In the genomic region with DNA sequence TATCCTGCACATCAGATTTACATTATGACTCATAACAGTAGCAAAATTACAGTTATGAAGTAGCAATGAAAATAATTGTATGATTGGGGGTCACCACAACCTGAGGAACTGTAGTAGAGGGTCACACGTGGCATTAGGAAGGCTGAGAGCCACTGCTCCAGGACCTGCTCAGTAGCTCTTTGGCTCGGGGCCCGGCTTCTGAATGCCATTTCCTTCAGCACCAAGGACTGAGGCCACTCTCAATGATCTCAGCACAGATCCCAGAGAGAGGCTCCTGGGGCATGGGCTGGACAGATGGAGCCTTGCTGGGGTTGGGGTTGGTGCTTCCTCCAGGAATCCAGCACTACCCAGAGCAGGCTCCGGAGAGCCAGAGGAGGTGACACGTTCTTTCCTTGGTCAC, we compare ENCODE assay signal across 14 mouse cellular contexts. TPM values are rescaled to one million over a fixed set of nuclear protein-coding genes. Genes with fewer than 3 reads are reported as not detected.
DNase-seq lines count a peak whose midpoint lies in the region; ATAC-seq and TF ChIP-seq lines count a peak whose summit lies in the region.
"Had no signal": no experiment of that assay in that cellular context is flagged by ENCODE, and none has a peak within 500 bp of the region (broad histone marks: within the 10 kb centered on the region; RNA-seq: fewer than 3 reads in every experiment).

No protein-coding gene starts in this region.

- H3K27me3 ChIP-seq in kidney, adult 2 months (replicated peaks; ENCODE audit: control insufficient read depth, insufficient read depth, low read length), result no peaks in the 10 kb centered on the region
- H3K27me3 ChIP-seq in midbrain, embryonic 11.5 days (ENCODE audit: control insufficient read depth, insufficient read depth, low read length), result peaks cover 9% of the 10 kb centered on the region
- peaks cover 10% of the 10 kb centered on the region; the same call in 1 of the 2 replicates for H3K27me3 ChIP-seq in midbrain, embryonic 14.5 days (ENCODE audit: control insufficient read depth, insufficient read depth, low read length)

- peak; percentile 79 for DNase-seq in kidney, adult 2 months
- no peak for DNase-seq in kidney, adult 11 months
- DNase-seq in midbrain, embryonic 11.5 days (ENCODE audit: low spot score, missing footprints), result peak; percentile 59
- no peak for DNase-seq in midbrain, embryonic 14.5 days
- peak; percentile 83 for DNase-seq in adrenal gland, adult 2 months
- peak; percentile 78 to 87 for DNase-seq in kidney, postnatal 36 days
- DNase-seq in ovary, postnatal 36 days (ENCODE audit: low spot score), result no peak
- DNase-seq: layer of hippocampus, adult 9-11 months; lung, adult 2 months had no signal

- no peaks in the 10 kb centered on the region for H3K9me3 ChIP-seq in midbrain, embryonic 11.5 days (ENCODE audit: control insufficient read depth, low read length)
- no peaks in the 10 kb centered on the region for H3K9me3 ChIP-seq in midbrain, embryonic 14.5 days (ENCODE audit: control insufficient read depth, low read length)
- H3K9me3 ChIP-seq: forebrain, embryonic 10.5 days; hindbrain, embryonic 10.5 days; limb, embryonic 15.5 days; neural tube, embryonic 13.5 days had no signal

- H3K27ac ChIP-seq in kidney, adult 2 months (ENCODE audit: insufficient read depth, low read depth, low read length), result peak overlapping the region; percentile 62
- H3K27ac ChIP-seq in midbrain, embryonic 11.5 days (ENCODE audit: low read depth, low read length), result no peak overlapping the region
- no peak overlapping the region for H3K27ac ChIP-seq in midbrain, embryonic 14.5 days (replicated peaks; ENCODE audit: low read depth, low read length)
- H3K27ac ChIP-seq: forebrain, embryonic 10.5 days; hindbrain, embryonic 10.5 days; limb, embryonic 15.5 days; neural tube, embryonic 13.5 days had no signal

- 56% methylated on average over 5 of the region's 5 CpGs for WGBS in kidney, adult 2 months
- 90% methylated on average over 5 of the region's 5 CpGs for WGBS in midbrain, embryonic 11.5 days
- WGBS in midbrain, embryonic 14.5 days, result 87% methylated on average over 5 of the region's 5 CpGs

- TF ChIP-seq CTCF in kidney, adult 2 months (conservative IDR thresholded peaks at IDR 0.05; ENCODE audit: insufficient read depth, insufficient read length, low read depth, low read length), result no peak

- H3K4me3 ChIP-seq in kidney, adult 2 months (ENCODE audit: insufficient read depth, low read depth, low read length), result peak overlapping the region; percentile 64
- H3K4me3 ChIP-seq in midbrain, embryonic 11.5 days (ENCODE audit: low read depth, low read length), result no peak overlapping the region
- no peak overlapping the region for H3K4me3 ChIP-seq in midbrain, embryonic 14.5 days (replicated peaks; ENCODE audit: low read depth, low read length)
- H3K4me3 ChIP-seq: limb, embryonic 15.5 days; neural tube, embryonic 13.5 days had no signal

- no peak for ATAC-seq in midbrain, embryonic 11.5 days (ENCODE audit: low FRiP score)
- no peak for ATAC-seq in midbrain, embryonic 14.5 days (ENCODE audit: low FRiP score, low TSS enrichment)
- ATAC-seq: inflammation-experienced regulatory T-cells, adult 6 months had no signal

- no peak for TF ChIP-seq POLR2A in kidney, adult 2 months (IDR thresholded peaks at IDR 0.05; ENCODE audit: low read depth, low read length)

- no peaks in the 10 kb centered on the region for H3K36me3 ChIP-seq in kidney, adult 2 months (ENCODE audit: control insufficient read depth, insufficient read depth, low read length)
- no peaks in the 10 kb centered on the region for H3K36me3 ChIP-seq in midbrain, embryonic 11.5 days (ENCODE audit: control insufficient read depth, insufficient read depth, low read length)
- no peaks in the 10 kb centered on the region for H3K36me3 ChIP-seq in midbrain, embryonic 14.5 days (ENCODE audit: control insufficient read depth, insufficient read depth, low read length)
- H3K36me3 ChIP-seq: hindbrain, embryonic 10.5 days; limb, embryonic 15.5 days; neural tube, embryonic 13.5 days had no signal

- peaks cover 38% of the 10 kb centered on the region for H3K4me1 ChIP-seq in kidney, adult 2 months (ENCODE audit: control insufficient read depth, insufficient read depth, low read length)
- peaks cover 7% of the 10 kb centered on the region for H3K4me1 ChIP-seq in midbrain, embryonic 11.5 days (ENCODE audit: control insufficient read depth, insufficient read depth, low read length)
- peaks cover 12% of the 10 kb centered on the region for H3K4me1 ChIP-seq in midbrain, embryonic 14.5 days (ENCODE audit: control insufficient read depth, insufficient read depth, low read length)

- H3K4me2 ChIP-seq in midbrain, embryonic 11.5 days, result no peak overlapping the region
- no peak overlapping the region for H3K4me2 ChIP-seq in midbrain, embryonic 14.5 days (ENCODE audit: low read length)
- H3K4me2 ChIP-seq: limb, embryonic 15.5 days; neural tube, embryonic 13.5 days had no signal

- H3K9ac ChIP-seq in midbrain, embryonic 11.5 days (ENCODE audit: low read length), result no peak overlapping the region
- no peak overlapping the region for H3K9ac ChIP-seq in midbrain, embryonic 14.5 days (replicated peaks; ENCODE audit: low read length)
- H3K9ac ChIP-seq: limb, embryonic 15.5 days; neural tube, embryonic 13.5 days had no signal

RNA-seq across cellular contexts. Expression of gene Prodh, which starts 2.9 kb away (rescaled TPM):
- 397 and 415 TPM in 2 replicates for polyA plus RNA-seq in kidney, adult 2 months (2012; rRNA removed)
- polyA plus RNA-seq in midbrain, embryonic 11.5 days (2014; fragmentation: Nextera tagmentation; extraction: Ambion mirVana), result 6.9 and 7.6 TPM in 2 replicates
- 3.3 and 4.0 TPM in 2 replicates for polyA plus RNA-seq in midbrain, embryonic 14.5 days (2014; fragmentation: Nextera tagmentation; extraction: Ambion mirVana)
- total RNA-seq in adrenal gland, adult 2 months (2021), result 10 to 100 TPM; 30.2 to 46.7 TPM
- 68.7 and 99.1 TPM in 2 replicates for polyA plus RNA-seq in adrenal gland, adult 2 months (2012; rRNA removed)

RNA-seq across cellular contexts. Expression of gene Dgcr6, which starts 34.4 kb away (rescaled TPM):
- polyA plus RNA-seq in kidney, adult 2 months (2012; rRNA removed), result 135 and 142 TPM in 2 replicates
- polyA plus RNA-seq in midbrain, embryonic 11.5 days (2014; fragmentation: Nextera tagmentation; extraction: Ambion mirVana), result 128 and 134 TPM in 2 replicates
- polyA plus RNA-seq in midbrain, embryonic 14.5 days (2014; fragmentation: Nextera tagmentation; extraction: Ambion mirVana), result 157 and 187 TPM in 2 replicates
- 10 to 100 TPM; 71.3 to 75.7 TPM for total RNA-seq in adrenal gland, adult 2 months (2021)
- polyA plus RNA-seq in adrenal gland, adult 2 months (2012; rRNA removed), result 127 and 132 TPM in 2 replicates

RNA-seq across cellular contexts. Expression of gene Rtn4r, which starts 40.3 kb away (rescaled TPM):
- polyA plus RNA-seq in kidney, adult 2 months (2012; rRNA removed), result 18.9 and 26.7 TPM in 2 replicates
- polyA plus RNA-seq in midbrain, embryonic 11.5 days (2014; fragmentation: Nextera tagmentation; extraction: Ambion mirVana), result 2.2 and 2.7 TPM in 2 replicates
- 18.6 and 28.6 TPM in 2 replicates for polyA plus RNA-seq in midbrain, embryonic 14.5 days (2014; fragmentation: Nextera tagmentation; extraction: Ambion mirVana)
- total RNA-seq in adrenal gland, adult 2 months (2021), result under 1 TPM; 0.14 to 0.23 TPM
- polyA plus RNA-seq in adrenal gland, adult 2 months (2012; rRNA removed), result 0.58 and 0.90 TPM in 2 replicates
- polyA plus RNA-seq: inflammation-experienced regulatory T-cells, adult 6 months had no signal

Comparison
In these comparisons a context has a peak if more than half of its experiments do, and no peak if none do; other contexts are left out.
1. DNase-seq: peak in kidney, adult 2 months (single experiment), midbrain, embryonic 11.5 days (single experiment), adrenal gland, adult 2 months (single experiment) and kidney, postnatal 36 days (2 of 2); none in kidney, adult 11 months (single experiment), midbrain, embryonic 14.5 days (single experiment) and ovary, postnatal 36 days (single experiment).